28 mouse cellular contexts compared by ENCODE assay signal in the genomic region with DNA sequence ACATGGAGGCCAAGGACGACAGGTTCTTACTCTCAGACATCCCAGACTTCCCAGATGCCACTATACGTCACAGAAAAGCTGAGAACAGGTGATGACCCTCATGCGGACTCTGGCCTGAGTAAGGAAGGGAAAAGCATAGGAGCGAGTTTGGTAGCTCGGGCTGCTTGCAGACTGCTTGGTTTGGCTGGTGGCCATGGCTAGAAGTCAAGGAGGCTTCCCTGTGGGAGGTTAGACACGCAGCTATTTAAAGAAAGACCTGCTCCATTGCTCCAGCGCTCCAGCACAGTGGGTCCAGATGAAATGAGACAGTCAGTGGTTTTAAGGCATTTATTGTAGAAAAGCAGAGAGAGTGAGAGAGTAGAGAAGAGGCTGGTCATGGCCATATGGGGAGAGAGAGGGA.
A peak's percentile ranks its signal among the peaks of the same experiment; 100 is the strongest.
DNase-seq lines count a peak whose midpoint lies in the region; ATAC-seq and TF ChIP-seq lines count a peak whose summit lies in the region.
"Had no signal": no experiment of that assay in that cellular context is flagged by ENCODE, and none has a peak within 500 bp of the region (broad histone marks: within the 10 kb centered on the region; RNA-seq: fewer than 3 reads in every experiment).

No protein-coding gene starts in this region.

- peak; percentile 19 to 60 for DNase-seq in cerebellum, postnatal 25 days
- DNase-seq in cerebellum, adult 9-10 months: no peak
- no peak for DNase-seq in kidney, postnatal 14 days
- peak; percentile 12 for DNase-seq in left cerebral cortex, postnatal 4 days
- no peak for DNase-seq in left cerebral cortex, postnatal 25 days (ENCODE audit: low spot score in 2 of 2)
- no peak for DNase-seq in heart, adult 2 months
- DNase-seq: embryo, embryonic 11 days; gastrocnemius, adult 2 months; heart, postnatal 14 days; kidney, adult 9 months; liver; lung, adult 2 months; lung, postnatal 10 days; midbrain, embryonic 14.5 days; thymus, adult 2 months; thymus, postnatal 4 days had no signal

- intact Hi-C loops in left cerebral cortex, postnatal 4 days (cut with DNase I): no loop called here
- intact Hi-C loops in left cerebral cortex, postnatal 25 days (cut with DNase I): no loop called here
- intact Hi-C loops in heart, adult 2 months (cut with DNase I): no loop called here

- 54% methylated on average over 7 of the region's 7 CpGs for WGBS in kidney, embryonic 15.5 days
- 54% methylated on average over 7 of the region's 7 CpGs for WGBS in heart, adult 2 months

- no peaks in the 10 kb centered on the region for H3K27me3 ChIP-seq in kidney, embryonic 15.5 days
- H3K27me3 ChIP-seq in heart, adult 2 months (ENCODE audit: control insufficient read depth, insufficient read depth, low read length): no peaks in the 10 kb centered on the region
- H3K27me3 ChIP-seq: embryonic facial prominence, embryonic 13.5 days; hindbrain, embryonic 15.5 days had no signal

- TF ChIP-seq CTCF in heart, adult 2 months (IDR thresholded peaks at IDR 0.05): no peak

- no peak overlapping the region for H3K4me2 ChIP-seq in kidney, embryonic 15.5 days
- H3K4me2 ChIP-seq: embryonic facial prominence, embryonic 13.5 days; hindbrain, embryonic 15.5 days had no signal

- H3K4me1 ChIP-seq in kidney, embryonic 15.5 days: no peaks in the 10 kb centered on the region
- H3K4me1 ChIP-seq in heart, adult 2 months (ENCODE audit: control insufficient read depth, insufficient read depth, low read length): no peaks in the 10 kb centered on the region
- H3K4me1 ChIP-seq: embryonic facial prominence, embryonic 13.5 days; hindbrain, embryonic 10.5 days; hindbrain, embryonic 15.5 days had no signal

- TF ChIP-seq EP300 in heart, adult 2 months (IDR thresholded peaks at IDR 0.05; ENCODE audit: insufficient read depth, low read depth, low read length): no peak

- H3K79me2 ChIP-seq in heart, adult 2 months (replicated peaks; ENCODE audit: control insufficient read depth, insufficient read depth, low read length): no peaks in the 10 kb centered on the region

- H3K9me3 ChIP-seq in kidney, embryonic 15.5 days (replicated peaks): no peaks in the 10 kb centered on the region
- H3K9me3 ChIP-seq: embryonic facial prominence, embryonic 13.5 days; hindbrain, embryonic 10.5 days; hindbrain, embryonic 15.5 days had no signal

- TF ChIP-seq POLR2A in heart, adult 2 months (IDR thresholded peaks at IDR 0.05; ENCODE audit: insufficient read depth, low read depth, low read length): no peak

- H3K36me3 ChIP-seq in kidney, embryonic 15.5 days: no peaks in the 10 kb centered on the region
- H3K36me3 ChIP-seq in heart, adult 2 months (ENCODE audit: control insufficient read depth, insufficient read depth, low read length): no peaks in the 10 kb centered on the region
- H3K36me3 ChIP-seq: embryonic facial prominence, embryonic 13.5 days; hindbrain, embryonic 10.5 days; hindbrain, embryonic 15.5 days had no signal

- peak; percentile 49 for ATAC-seq in kidney, embryonic 15.5 days (replicated peaks; ENCODE audit: low FRiP score)
- ATAC-seq: CD4-positive, CD25-positive, alpha-beta regulatory T cell, adult 4 months; forebrain, embryonic 16.5 days; inflammation-experienced regulatory T-cells, adult 6 months had no signal

- H3K4me3 ChIP-seq in kidney, embryonic 15.5 days (replicated peaks): no peak overlapping the region
- H3K4me3 ChIP-seq in heart, adult 2 months: no peak overlapping the region
- H3K4me3 ChIP-seq: embryonic facial prominence, embryonic 13.5 days; erythroblast, embryonic 14.5 days; gastrocnemius, adult 2 months; hindbrain, embryonic 10.5 days; hindbrain, embryonic 15.5 days; layer of hippocampus, adult 2 months; left cerebral cortex, adult 2 months had no signal

- H3K27ac ChIP-seq in kidney, embryonic 15.5 days: no peak overlapping the region
- H3K27ac ChIP-seq in heart, adult 2 months: no peak overlapping the region
- H3K27ac ChIP-seq: embryonic facial prominence, embryonic 13.5 days; gastrocnemius, adult 2 months; hindbrain, embryonic 10.5 days; hindbrain, embryonic 15.5 days; layer of hippocampus, adult 2 months; left cerebral cortex, adult 2 months; liver, embryonic 14.5 days; macrophage had no signal

- no peak overlapping the region for H3K9ac ChIP-seq in kidney, embryonic 15.5 days
- no peak overlapping the region for H3K9ac ChIP-seq in heart, adult 2 months (ENCODE audit: low read depth, low read length)
- H3K9ac ChIP-seq: embryonic facial prominence, embryonic 13.5 days; hindbrain, embryonic 15.5 days; liver, embryonic 14.5 days had no signal

Comparison
In these comparisons a context has a peak if more than half of its experiments do, and no peak if none do; other contexts are left out.
1. DNase-seq: peak in cerebellum, postnatal 25 days (2 of 2) and left cerebral cortex, postnatal 4 days (single experiment); none in cerebellum, adult 9-10 months (single experiment), kidney, postnatal 14 days (single experiment), left cerebral cortex, postnatal 25 days (0 of 2) and heart, adult 2 months (0 of 2).